Mouse (Mus musculus): Measurements from ENCODE around the gene Flnb.

Flnb gene

DNA sequence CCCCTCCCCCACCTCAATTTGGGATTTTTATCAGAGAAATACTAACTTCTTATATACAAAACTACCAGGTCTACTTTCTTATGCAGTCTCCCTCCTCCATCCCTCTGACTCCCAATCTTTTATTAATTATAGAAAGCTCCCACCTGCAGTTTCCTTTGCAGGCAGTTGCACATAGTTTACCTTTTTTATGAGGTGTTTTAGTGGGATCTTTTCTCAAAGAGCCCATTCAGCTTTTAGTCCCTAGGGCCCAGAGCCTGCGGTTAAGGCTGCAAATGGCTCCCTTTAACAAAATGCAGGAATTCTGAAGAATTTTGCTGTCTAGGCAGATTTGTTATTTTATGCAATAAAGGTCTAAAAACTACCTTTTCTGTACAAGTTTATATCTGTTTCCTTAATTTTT, 78.9 kb downstream of the Flnb start:
- DNase-seq (ENCODE audit: low read depth, low spot score): no peak

GRCm38 (mm10) chr14:7899986-7900385, 82.2 kb downstream of the Flnb start:
- DNase-seq (ENCODE audit: low read depth, low spot score): no peak

DNA sequence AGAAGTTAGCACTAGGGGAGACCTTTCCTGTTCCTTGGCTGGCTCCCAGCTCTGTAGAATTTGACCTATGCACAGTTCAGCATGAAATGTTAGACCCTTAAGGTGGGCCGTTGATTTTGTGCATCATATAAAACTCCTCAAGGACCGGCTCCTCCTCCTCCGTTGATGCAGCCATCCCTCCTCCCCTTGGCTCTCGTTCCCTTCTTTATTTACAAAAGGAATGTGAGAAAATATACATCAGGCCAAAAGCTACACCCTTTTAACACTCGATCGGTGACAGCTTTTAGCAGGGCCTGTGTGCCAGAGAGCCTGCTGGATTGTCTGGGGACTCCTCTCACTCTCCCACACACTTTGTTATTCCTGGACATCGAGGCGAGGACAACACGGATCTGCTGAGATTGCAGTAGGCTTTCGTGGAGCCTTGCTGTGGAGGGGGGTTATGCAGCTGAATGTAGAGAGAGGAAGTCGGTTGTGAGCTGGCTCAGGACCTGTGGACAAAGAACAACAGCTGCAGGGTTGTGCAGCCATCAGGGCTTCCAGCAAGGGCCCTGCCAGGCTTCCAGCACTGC, 82.8 kb downstream of the Flnb start:
- no peak for DNase-seq (ENCODE audit: low read depth, low spot score)

- no peak for DNase-seq (ENCODE audit: low read depth, low spot score)
These were observed 83.9 kb downstream of the Flnb start for GRCm38 (mm10) chr14:7901484-7902240.

DNA sequence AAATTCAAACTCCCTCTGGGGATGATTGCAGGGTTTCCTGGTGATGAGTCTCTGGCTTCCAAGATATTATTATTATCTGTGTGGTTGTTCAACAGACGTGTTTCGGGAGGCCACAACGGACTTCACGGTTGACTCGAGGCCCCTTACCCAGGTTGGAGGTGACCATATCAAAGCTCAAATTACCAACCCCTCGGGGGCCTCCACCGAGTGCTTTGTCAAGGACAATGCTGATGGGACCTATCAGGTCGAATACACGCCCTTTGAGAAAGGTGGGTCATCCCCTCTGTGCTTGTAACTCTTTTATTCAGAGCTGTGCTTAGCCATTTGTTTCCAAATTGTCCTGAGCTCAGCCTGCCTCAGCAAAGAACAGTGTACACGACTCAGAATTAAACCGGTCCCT, 89.3 kb downstream of the Flnb start:
- no peak for DNase-seq (ENCODE audit: low read depth, low spot score)

- DNase-seq (ENCODE audit: low read depth, low spot score): no peak
These were observed 91.7 kb downstream of the Flnb start for GRCm38 (mm10) chr14:7909472-7909871.

- peak; percentile 13 for DNase-seq (ENCODE audit: low read depth, low spot score)
These were observed 96.1 kb downstream of the Flnb start for GRCm38 (mm10) chr14:7913842-7914241.

DNA sequence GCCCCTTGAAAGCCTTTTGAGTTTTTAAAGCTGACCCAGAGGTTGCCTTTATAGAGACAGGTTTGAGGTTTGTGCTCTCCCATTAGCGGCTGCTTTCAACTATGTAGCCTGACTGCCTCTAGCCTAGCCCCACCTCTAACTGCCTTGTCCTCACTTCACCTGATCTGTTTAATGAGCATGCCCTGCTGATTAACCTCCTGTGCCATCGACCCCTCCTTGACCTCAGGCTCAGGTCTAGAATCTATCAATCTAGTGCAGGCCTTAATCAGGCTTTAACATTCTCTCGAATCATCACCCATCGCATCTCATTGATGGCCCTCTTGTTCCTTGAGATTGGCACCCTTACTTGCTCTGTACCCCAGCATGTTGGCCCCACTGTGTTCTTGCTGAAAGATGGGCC, 96.7 kb downstream of the Flnb start:
- DNase-seq (ENCODE audit: low read depth, low spot score): no peak

DNA sequence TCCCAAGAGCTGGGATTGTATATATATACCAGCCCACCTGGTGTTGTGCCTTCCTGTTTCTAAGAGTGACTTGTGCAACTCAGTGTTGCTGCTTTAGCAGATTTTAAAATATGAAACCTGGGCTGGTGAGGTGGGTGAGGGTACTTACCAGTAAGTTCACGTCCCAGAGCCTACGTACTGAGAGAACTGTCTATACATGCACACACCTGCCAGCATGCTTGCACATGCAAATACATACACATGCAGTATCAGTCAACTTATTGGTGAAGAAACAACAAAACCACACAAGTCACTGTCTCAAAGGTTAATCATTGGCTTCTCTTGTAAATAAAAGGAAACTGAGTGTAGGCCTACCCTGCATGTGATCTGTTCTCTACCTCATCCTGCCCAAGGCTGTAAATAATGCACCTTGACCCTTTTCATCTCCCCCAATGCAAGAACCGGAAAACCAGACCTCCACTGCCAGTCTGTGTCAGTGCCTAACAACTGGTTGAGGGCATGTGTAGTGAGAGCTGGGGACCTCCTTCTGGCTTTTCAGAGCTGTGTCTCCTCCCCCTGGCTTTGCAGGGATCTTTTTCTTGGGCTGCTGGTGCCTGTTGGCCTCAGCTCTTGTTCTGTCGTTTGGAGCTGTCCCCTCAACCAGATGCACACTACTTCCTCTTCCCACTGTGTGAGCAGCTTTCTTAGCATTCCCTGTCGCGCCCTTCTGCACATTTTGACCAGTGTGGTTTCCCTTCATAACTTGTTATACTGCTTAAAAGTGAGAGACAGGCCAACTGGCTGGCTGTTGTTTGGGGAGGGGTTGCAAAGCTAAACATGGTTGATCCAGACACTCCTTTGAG, 100.6 kb downstream of the Flnb start:
- no peak for DNase-seq (ENCODE audit: low read depth, low spot score)

- no peak for DNase-seq (ENCODE audit: low read depth, low spot score)
These were observed 101.6 kb downstream of the Flnb start for GRCm38 (mm10) chr14:7919309-7919708.

DNA sequence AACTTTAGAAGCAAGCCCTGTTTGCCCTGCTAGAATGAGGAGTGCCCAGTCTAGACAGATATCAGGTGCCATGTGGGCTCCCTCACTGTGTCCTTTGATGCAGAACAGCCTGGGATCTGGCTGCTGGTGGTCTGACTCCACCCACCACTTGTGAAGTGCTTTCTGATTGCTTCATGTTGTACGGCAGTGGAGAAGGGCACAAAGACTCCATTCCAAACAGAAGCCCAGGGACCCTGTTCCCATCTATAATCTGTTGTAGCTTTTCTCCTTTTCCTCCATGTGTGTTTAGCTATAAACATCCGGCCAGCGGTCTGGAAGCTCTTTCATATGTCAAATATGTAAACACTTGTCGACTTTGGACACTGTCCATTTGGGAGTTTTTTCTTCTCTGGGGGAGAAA, 102.2 kb downstream of the Flnb start:
- no peak for DNase-seq (ENCODE audit: low read depth, low spot score)

DNA sequence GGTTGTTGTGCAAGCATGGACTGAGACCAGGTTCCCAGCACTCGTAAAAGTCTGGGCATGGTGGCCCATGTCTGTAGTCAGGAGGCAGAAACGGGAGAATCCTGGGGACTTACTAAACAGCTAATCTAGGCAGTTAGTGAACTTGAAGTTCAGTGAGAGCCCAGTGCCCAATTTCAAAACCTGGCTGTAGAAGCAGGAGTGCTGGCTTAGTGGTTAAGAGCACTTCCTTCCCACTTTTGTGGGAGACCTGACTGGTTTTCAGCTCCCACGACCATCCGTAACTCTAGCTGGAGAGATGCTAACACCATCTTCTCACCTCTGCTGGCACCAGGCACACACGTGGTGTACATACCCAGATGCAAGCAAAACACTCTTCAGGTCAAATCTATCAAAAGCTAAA, 103.7 kb downstream of the Flnb start:
- DNase-seq (ENCODE audit: low read depth, low spot score): no peak

DNA sequence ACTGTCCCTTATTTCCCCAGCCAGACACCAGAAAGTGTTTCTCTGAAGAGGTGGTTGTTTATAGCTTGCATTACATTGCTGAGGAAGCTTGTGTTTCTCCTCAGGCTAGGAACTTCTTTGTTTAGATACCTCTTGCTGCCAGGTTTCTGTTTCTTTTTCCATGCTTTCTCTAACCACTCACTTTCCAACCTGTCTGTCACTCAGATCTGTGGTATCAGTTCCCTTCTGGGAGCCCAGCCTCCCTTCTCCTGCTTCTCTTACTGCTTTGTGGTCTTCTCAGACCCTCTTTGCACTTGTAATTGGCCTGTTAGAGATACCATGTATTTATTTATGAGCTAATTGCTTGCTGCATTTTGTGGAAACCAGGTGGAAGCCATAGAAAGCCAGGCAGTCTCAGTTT, 105.9 kb downstream of the Flnb start:
- DNase-seq (ENCODE audit: low read depth, low spot score): no peak

GRCm38 (mm10) chr14:7928362-7928761, 110.6 kb downstream of the Flnb start:
- no peak for DNase-seq (ENCODE audit: low read depth, low spot score)

GRCm38 (mm10) chr14:7929029-7929428, 111.3 kb downstream of the Flnb start:
- DNase-seq (ENCODE audit: low read depth, low spot score): no peak

- no peak for DNase-seq (ENCODE audit: low read depth, low spot score)
These were observed 114.4 kb downstream of the Flnb start for GRCm38 (mm10) chr14:7932151-7932550.

- no peak for DNase-seq (ENCODE audit: low read depth, low spot score)
These were observed 116.4 kb downstream of the Flnb start for GRCm38 (mm10) chr14:7934166-7934565.

GRCm38 (mm10) chr14:7937052-7937630, 119.4 kb downstream of the Flnb start:
- DNase-seq (ENCODE audit: low read depth, low spot score): peak; percentile 49

DNA sequence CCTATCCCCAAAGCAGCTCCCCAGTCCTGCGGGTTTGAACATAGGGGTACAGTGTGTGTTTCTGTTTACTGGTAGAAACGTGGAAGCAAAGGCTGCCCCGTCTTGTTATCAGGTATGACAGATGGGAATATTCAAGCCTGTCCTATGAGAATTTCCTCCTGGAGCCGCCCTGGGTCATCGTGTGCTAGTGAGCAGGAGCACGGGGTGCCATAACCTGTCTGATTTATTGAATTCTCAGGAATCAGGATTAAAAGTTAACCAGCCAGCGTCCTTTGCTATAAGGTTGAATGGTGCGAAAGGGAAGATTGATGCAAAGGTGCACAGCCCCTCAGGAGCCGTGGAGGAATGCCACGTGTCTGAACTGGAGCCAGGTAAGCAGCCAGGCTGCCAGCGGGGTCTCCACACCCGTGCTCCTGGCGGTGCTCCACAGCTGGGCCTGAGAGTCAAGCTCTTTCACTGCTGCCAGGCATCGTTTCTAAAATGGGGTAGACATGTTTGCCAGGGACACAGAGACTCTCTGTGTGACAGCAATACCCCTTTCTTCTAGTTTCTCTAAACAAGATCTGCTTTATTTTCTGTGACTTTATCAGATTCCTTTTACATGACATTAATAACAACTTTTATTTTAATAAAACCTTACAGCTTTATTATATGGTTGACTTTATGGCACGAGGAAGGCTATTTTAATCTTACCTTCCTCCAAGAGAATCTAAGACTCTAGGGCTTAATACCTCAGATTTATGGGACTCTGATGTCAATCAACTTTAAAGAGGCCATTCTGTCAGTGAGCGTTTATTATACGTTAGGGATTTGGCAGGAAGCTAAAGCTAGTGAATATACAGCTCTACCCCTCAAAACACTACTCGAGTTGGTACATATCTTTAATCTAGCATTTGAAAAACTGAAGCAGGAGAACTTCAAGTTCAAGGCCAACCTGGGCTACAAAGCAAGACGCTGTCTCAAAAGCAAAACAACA, 121.3 kb downstream of the Flnb start:
- DNase-seq (ENCODE audit: low read depth, low spot score): no peak

- no peak for DNase-seq (ENCODE audit: low read depth, low spot score)
These were observed 123.7 kb downstream of the Flnb start for GRCm38 (mm10) chr14:7941413-7941812.

Data from CD4-positive, CD25-positive, alpha-beta regulatory T cell, adult 2 months (primary cell).